Mouse (Mus musculus) E14TG2a.4 (cell line): ENCODE data around the gene Pomt2.

Source experiments
- CTCF ChIP-seq: conservative IDR thresholded peaks from 2 replicates; pipeline ENCODE4 v1.5.1; 2014; ENCODE audit warnings: low read length
- NANOG ChIP-seq: IDR thresholded peaks from 2 replicates; pipeline ENCODE4 v1.6.1; 2014; ENCODE audit warnings: borderline replicate concordance, low read length, mixed read lengths
- POU5F1 ChIP-seq: IDR thresholded peaks from 2 replicates; pipeline ENCODE4 v1.6.1; 2014; ENCODE audit warnings: low read length, borderline replicate concordance

DNA sequence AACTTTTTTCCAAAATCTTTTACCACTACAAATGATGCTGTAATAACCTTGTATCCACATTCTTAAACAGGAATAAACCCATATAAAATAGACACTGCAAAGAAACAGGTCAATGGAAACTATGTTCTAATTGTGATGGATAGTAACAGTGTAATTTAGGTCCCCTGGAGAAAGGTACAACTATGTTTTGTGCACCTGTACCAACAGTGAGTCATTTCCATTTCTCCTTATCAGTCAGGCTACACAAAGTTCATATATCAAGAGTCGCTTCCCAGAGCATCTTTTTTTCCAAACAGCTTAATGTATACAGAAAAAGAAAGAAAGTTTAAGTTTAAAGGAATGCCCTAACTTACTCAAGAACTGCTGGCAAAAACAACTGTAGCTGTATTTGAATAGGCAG is 47.3 kb upstream of the Pomt2 start:
- TF ChIP-seq CTCF (no peak), POU5F1 (no peak), NANOG (no peak)
